Mouse (Mus musculus): Measurements from ENCODE around the gene Dmpk. TPM values are rescaled to one million over a fixed set of nuclear protein-coding genes. Genes with fewer than 3 reads are reported as not detected.
A peak's percentile ranks its signal among the peaks of the same experiment; 100 is the strongest.

Gene Dmpk
- polyA plus RNA-seq, 1 experiment, result 53.0 TPM

- Histone ChIP-seq H3K4me1 (ENCODE audit: control insufficient read depth, insufficient read depth, low read length) (peaks cover 5% of the 10 kb centered on the region), H3K27ac (ENCODE audit: insufficient read depth, low read depth, low read length) (0 out of 2 replicates have a peak within 1 kb of the TSS, but pooled peaks have one; percentile 28), H3K27me3 (replicated peaks; ENCODE audit: control insufficient read depth, insufficient read depth, low read length) (no peaks in the 10 kb centered on the region), H3K36me3 (ENCODE audit: control insufficient read depth, insufficient read depth, low read length) (no peaks in the 10 kb centered on the region), H3K4me3 (ENCODE audit: insufficient read depth, low read depth, low read length) (peak within 1 kb of the TSS; percentile 65)
- no peak for TF ChIP-seq CTCF (conservative IDR thresholded peaks at IDR 0.05; ENCODE audit: insufficient read depth, insufficient read length, low read depth, low read length)
- TF ChIP-seq POLR2A (IDR thresholded peaks at IDR 0.05; ENCODE audit: low read depth, low read length), result no peak
- peak; percentile 98 for DNase-seq
- 1% methylated on average over 87 of the region's 91 CpGs for WGBS
Measured at GRCm38 (mm10) chr7:19075723-19076585, 7.7 kb upstream of the Dmpk start, which contains the start of gene Dmwd. TSS of gene Dmwd (plus strand) at chr7:19076227.

DNA sequence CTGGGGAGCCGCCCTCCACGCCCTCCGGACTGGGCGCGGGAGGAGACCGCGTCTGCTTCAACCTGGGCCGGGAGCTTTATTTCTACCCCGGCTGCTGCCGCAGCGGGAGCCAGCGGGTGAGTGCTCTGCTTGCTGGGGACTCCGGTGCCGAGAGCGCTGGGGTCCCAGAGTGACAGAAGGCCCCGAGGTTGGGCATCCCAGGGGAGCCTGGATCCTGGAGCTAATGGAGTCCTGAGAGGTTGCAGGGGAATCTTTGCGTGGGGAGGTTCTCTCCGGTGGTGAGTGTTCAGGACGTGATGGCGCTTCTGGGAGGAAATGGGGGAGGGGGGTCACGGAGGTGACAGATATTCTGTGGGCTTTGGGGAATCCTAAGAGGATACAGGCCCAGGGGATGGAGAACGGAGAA lies 7.1 kb upstream of the Dmpk start:
- peaks cover 5% of the 10 kb centered on the region for H3K4me1 ChIP-seq (ENCODE audit: control insufficient read depth, insufficient read depth, low read length)
- no peak for DNase-seq
- H3K4me3 ChIP-seq (ENCODE audit: insufficient read depth, low read depth, low read length), result peak overlapping the region; percentile 65
- WGBS, result under 1% methylated on average over 22 of the region's 22 CpGs
- no peaks in the 10 kb centered on the region for H3K27me3 ChIP-seq (replicated peaks; ENCODE audit: control insufficient read depth, insufficient read depth, low read length)
- TF ChIP-seq POLR2A (IDR thresholded peaks at IDR 0.05; ENCODE audit: low read depth, low read length), result no peak
- no peak for TF ChIP-seq CTCF (conservative IDR thresholded peaks at IDR 0.05; ENCODE audit: insufficient read depth, insufficient read length, low read depth, low read length)
- no peaks in the 10 kb centered on the region for H3K36me3 ChIP-seq (ENCODE audit: control insufficient read depth, insufficient read depth, low read length)
- 0 out of 2 replicates have a peak overlapping the region, but pooled peaks have one; percentile 28 for H3K27ac ChIP-seq (ENCODE audit: insufficient read depth, low read depth, low read length)

DNA sequence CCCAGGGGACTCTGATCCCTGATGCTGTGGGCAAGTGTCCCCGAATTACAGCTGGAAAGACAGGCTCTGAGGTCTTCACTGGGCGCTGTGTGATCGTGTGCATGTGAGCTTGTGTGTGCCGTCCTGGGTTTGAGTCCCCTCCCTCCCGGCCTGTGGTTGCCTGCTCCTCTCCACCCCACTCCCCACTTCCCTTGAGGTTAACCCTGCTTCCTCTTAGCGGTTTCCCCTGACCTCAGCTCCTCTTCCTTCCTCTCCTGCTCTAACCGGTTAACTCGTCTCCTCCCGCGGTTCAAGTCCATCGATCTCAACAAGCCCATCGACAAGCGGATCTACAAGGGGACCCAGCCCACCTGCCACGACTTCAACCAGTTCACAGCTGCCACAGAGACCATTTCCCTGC lies 5.9 kb upstream of the Dmpk start:
- WGBS, result 46% methylated on average over 14 of the region's 14 CpGs
- TF ChIP-seq CTCF (conservative IDR thresholded peaks at IDR 0.05; ENCODE audit: insufficient read depth, insufficient read length, low read depth, low read length) (no peak), POLR2A (IDR thresholded peaks at IDR 0.05; ENCODE audit: low read depth, low read length) (no peak)
- DNase-seq, result peak; percentile 50

DNA sequence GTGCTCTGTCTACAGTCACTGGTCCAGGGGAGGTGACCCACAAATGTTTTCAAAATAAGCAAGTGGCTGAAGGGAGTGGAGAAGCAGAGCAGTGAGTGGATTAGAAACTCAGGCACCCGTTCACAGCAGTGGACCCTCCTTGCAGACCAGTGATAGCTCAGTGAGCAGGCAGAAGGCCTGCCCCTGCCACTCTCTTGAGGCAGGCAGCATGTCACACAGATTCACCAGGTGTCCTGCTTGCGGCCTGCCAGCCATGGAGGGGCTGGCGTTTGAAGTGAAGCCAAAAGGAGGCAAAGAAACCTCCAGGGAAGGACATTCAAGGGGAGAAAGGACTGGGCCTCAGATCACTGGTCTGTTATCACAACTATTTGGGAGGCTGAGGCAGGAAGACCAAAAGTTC lies 4.9 kb upstream of the Dmpk start:
- Histone ChIP-seq H3K36me3 (ENCODE audit: control insufficient read depth, insufficient read depth, low read length) (no peaks in the 10 kb centered on the region), H3K27me3 (replicated peaks; ENCODE audit: control insufficient read depth, insufficient read depth, low read length) (no peaks in the 10 kb centered on the region), H3K27ac (ENCODE audit: insufficient read depth, low read depth, low read length) (no peak overlapping the region), H3K4me3 (ENCODE audit: insufficient read depth, low read depth, low read length) (no peak overlapping the region), H3K4me1 (ENCODE audit: control insufficient read depth, insufficient read depth, low read length) (peaks cover 5% of the 10 kb centered on the region)
- 68% methylated on average over 3 of the region's 3 CpGs for WGBS
- no peak for DNase-seq
- TF ChIP-seq CTCF (conservative IDR thresholded peaks at IDR 0.05; ENCODE audit: insufficient read depth, insufficient read length, low read depth, low read length), result no peak
- no peak for TF ChIP-seq POLR2A (IDR thresholded peaks at IDR 0.05; ENCODE audit: low read depth, low read length)

More for the DNA sequence above, 5.9 kb upstream of the Dmpk start:
- H3K4me1 ChIP-seq (ENCODE audit: control insufficient read depth, insufficient read depth, low read length), result peaks cover 5% of the 10 kb centered on the region
- no peak overlapping the region for H3K4me3 ChIP-seq (ENCODE audit: insufficient read depth, low read depth, low read length)
- H3K36me3 ChIP-seq (ENCODE audit: control insufficient read depth, insufficient read depth, low read length), result no peaks in the 10 kb centered on the region
- H3K27ac ChIP-seq (ENCODE audit: insufficient read depth, low read depth, low read length), result no peak overlapping the region
- H3K27me3 ChIP-seq (replicated peaks; ENCODE audit: control insufficient read depth, insufficient read depth, low read length), result no peaks in the 10 kb centered on the region

GRCm38 (mm10) chr7:19080451-19080950 lies 3.1 kb upstream of the Dmpk start:
- Histone ChIP-seq H3K36me3 (ENCODE audit: control insufficient read depth, insufficient read depth, low read length) (no peaks in the 10 kb centered on the region), H3K4me3 (ENCODE audit: insufficient read depth, low read depth, low read length) (no peak overlapping the region), H3K27me3 (replicated peaks; ENCODE audit: control insufficient read depth, insufficient read depth, low read length) (no peaks in the 10 kb centered on the region), H3K27ac (ENCODE audit: insufficient read depth, low read depth, low read length) (no peak overlapping the region), H3K4me1 (ENCODE audit: control insufficient read depth, insufficient read depth, low read length) (peaks cover under 1% of the 10 kb centered on the region)
- 81% methylated on average over 19 of the region's 19 CpGs for WGBS
- DNase-seq, result no peak
- no peak for TF ChIP-seq CTCF (conservative IDR thresholded peaks at IDR 0.05; ENCODE audit: insufficient read depth, insufficient read length, low read depth, low read length)
- TF ChIP-seq POLR2A (IDR thresholded peaks at IDR 0.05; ENCODE audit: low read depth, low read length), result no peak

DNA sequence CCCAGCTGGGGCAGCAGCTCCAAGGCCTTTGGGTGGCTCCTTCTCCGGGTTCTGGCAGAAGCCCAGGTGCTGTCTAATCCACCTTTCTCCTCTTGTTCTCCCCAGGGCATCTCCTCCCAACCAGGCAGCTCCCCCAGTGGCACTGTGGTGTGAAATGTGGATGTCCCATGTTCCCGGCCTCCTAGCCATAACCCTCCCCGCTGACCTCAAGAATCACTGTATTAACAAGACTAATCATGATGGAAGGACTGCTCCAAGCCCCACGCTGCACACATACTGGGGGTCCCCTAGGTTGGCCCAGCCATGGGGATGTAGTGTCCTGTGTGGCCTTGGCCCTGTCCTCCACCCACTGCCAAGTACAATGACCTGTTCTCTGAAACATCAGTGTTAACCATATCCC lies 1.5 kb upstream of the Dmpk start:
- WGBS, result 68% methylated on average over 4 of the region's 4 CpGs
- no peak for DNase-seq
- Histone ChIP-seq H3K36me3 (ENCODE audit: control insufficient read depth, insufficient read depth, low read length) (no peaks in the 10 kb centered on the region), H3K4me1 (ENCODE audit: control insufficient read depth, insufficient read depth, low read length) (peaks cover 4% of the 10 kb centered on the region; the same call in 1 of the 2 replicates), H3K4me3 (ENCODE audit: insufficient read depth, low read depth, low read length) (no peak overlapping the region), H3K27ac (ENCODE audit: insufficient read depth, low read depth, low read length) (no peak overlapping the region), H3K27me3 (replicated peaks; ENCODE audit: control insufficient read depth, insufficient read depth, low read length) (no peaks in the 10 kb centered on the region)
- no peak for TF ChIP-seq POLR2A (IDR thresholded peaks at IDR 0.05; ENCODE audit: low read depth, low read length)
- no peak for TF ChIP-seq CTCF (conservative IDR thresholded peaks at IDR 0.05; ENCODE audit: insufficient read depth, insufficient read length, low read depth, low read length)

GRCm38 (mm10) chr7:19083096-19083495 lies 553 bp upstream of the Dmpk start:
- no peaks in the 10 kb centered on the region for H3K36me3 ChIP-seq (ENCODE audit: control insufficient read depth, insufficient read depth, low read length)
- WGBS, result 36% methylated on average over 6 of the region's 6 CpGs
- H3K27me3 ChIP-seq (replicated peaks; ENCODE audit: control insufficient read depth, insufficient read depth, low read length), result no peaks in the 10 kb centered on the region
- H3K4me1 ChIP-seq (ENCODE audit: control insufficient read depth, insufficient read depth, low read length), result peaks cover 4% of the 10 kb centered on the region; the same call in 1 of the 2 replicates
- H3K4me3 ChIP-seq (ENCODE audit: insufficient read depth, low read depth, low read length), result no peak overlapping the region
- peak overlapping the region; percentile 1; the same call in 1 of the 2 replicates for H3K27ac ChIP-seq (ENCODE audit: insufficient read depth, low read depth, low read length)
- peak; percentile 58 for DNase-seq
- TF ChIP-seq CTCF (conservative IDR thresholded peaks at IDR 0.05; ENCODE audit: insufficient read depth, insufficient read length, low read depth, low read length) (no peak), POLR2A (IDR thresholded peaks at IDR 0.05; ENCODE audit: low read depth, low read length) (no peak)

Data from kidney, adult 2 months (tissue).